Mouse (Mus musculus) kidney, adult 8-10 months (tissue): ENCODE measurements around the gene Gatad2b.
A peak's percentile ranks its signal among the peaks of the same experiment; 100 is the strongest.

Experiments
- DNase-seq, 2 experiments: peaks; one replicate each; pipeline ENCODE4 v3.0.0; 2022

Gene Gatad2b

DNA sequence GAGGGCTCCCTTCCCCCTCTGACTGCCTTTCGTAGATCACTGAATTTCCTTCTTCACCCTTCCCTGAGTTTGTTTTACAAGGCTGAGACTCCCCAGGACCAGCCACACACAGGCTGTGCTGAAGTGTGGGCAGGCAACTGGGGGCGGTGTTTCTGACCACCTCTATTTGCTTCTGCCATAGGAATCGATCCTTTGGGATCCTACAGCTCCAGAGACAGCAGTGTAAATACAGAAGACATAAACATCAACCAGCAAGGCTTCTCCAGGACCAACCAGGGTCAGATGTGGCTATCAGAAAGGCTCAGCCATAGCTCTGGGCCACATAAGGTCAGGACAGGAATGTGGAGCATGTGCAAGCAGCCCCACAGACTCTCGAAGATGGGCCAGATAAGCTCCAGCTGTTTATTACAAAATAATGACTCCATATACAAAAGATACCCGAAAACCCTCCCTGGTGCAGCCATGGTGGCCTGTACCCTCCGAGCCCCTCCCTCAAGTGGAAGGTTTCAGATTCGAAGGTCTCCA is 91.9 kb downstream of the Gatad2b start:
- peak; percentile 14 to 32 for DNase-seq

DNA sequence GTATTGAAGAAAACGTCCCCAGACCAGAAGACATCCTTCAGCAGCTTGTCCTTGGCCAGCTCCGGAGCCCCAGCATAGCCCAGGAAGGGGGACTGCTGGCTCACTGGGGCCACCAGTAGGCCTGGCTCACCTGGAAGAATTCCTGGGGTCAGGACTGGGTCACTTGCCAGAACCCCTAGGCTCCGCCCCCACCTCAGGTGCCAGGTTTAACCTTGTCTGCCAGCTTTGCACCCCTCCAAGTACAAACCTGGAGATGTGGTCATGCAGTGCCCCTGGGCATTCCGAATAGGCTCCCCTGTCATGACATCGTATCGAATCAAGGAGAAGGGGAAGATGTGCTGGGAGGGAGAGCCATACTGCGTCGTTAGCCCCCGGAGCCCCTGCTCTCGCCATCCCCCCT is 93.8 kb downstream of the Gatad2b start:
- no peak for DNase-seq

GRCm38 (mm10) chr3:90387483-90387882 is 94.5 kb downstream of the Gatad2b start:
- DNase-seq = no peak

GRCm38 (mm10) chr3:90388192-90388591 is 95.2 kb downstream of the Gatad2b start:
- DNase-seq = no peak

- peak in 1 of 2 experiments; percentile 16 for DNase-seq
Observed at GRCm38 (mm10) chr3:90388726-90389510, 95.9 kb downstream of the Gatad2b start.

GRCm38 (mm10) chr3:90389511-90390490 is 96.8 kb downstream of the Gatad2b start, which contains the start of gene Slc27a3:
Gene Slc27a3, minus strand, starts transcription at chr3:90389938.
- DNase-seq = peak in 1 of 2 experiments; percentile 32

GRCm38 (mm10) chr3:90391004-90391403 is 98.0 kb downstream of the Gatad2b start:
- DNase-seq = no peak

GRCm38 (mm10) chr3:90391941-90392340 is 99.0 kb downstream of the Gatad2b start:
- no peak for DNase-seq

DNA sequence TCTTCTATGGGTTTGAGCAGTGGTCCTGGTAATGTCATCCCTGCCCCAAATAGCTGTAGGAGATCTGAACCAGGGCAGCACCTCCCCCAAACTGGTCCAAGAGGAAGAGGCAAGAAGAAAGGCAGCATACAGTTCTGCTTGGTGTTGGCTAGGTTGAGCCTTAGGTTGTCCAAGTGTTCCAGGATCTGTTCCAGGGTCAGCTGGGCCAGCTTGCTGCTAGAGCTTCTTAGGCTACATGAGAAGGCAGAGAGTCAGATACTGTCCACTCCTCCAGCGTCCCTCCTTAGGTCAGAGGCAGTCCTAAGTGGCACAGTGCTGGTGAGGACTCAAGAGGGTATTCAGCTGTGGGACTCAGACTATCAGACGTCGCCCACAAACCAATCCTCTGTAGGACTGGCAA is 99.7 kb downstream of the Gatad2b start:
- no peak for DNase-seq

DNA sequence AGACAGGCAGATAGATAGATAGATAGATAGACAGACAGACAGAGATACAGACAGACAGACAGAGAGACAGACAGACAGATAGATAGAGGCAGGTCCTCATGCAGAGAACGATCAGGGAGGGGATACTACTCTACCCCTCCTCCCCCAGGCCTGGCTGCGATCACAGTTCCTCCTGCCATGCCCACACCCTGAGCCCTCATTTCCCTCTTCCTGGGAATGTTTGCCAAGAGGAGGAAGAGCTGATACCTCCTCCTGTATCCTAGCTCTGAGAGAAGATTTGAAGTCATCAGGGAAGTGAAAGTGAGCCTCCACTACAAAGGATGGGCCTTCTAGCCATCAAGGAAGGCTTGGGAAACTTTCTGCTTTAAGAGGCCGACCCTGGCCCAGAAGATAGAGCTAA is 102.7 kb downstream of the Gatad2b start:
- no peak for DNase-seq

- DNase-seq = no peak
Observed at GRCm38 (mm10) chr3:90400993-90401392, 108.0 kb downstream of the Gatad2b start.

DNA sequence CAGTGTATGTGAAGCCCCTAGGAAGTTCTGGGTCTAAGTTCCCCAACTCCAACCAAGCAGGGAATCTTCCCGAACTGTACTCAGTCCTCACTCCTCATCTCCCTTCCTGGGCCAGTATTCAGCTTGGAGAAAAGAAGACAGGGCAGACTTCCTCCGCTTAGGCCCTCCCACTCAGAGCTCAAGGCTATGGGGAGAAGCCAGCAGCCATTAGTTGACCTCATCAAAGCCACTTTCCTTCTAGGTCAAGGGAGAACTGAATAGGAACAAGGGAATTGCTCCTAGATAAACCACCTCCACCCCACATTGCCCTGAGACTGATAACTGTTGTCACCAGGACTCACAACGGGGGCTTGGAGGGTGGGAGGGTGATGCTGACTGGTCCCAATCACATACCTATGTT is 111.1 kb downstream of the Gatad2b start:
- no peak for DNase-seq

- DNase-seq = no peak
Observed at GRCm38 (mm10) chr3:90404609-90405008, 111.6 kb downstream of the Gatad2b start.

DNA sequence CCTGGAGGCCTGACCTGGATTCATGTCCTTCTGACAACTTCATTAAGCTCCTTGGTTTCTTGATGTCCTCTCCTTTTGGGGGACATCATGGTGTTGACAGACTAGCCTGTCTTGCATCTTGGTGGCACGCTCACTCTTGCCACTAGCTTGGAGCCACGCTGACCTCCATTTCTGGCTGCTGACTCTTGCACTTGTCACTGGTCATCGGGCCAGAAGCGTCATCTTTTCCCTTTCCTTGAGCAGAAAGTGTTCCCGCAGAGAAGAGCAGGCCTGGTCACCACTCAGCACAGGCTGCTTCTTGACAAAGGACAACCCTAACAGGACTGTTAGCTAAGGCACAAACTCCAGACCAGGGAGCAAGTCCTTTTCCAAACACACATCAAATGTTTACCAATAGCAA is 113.4 kb downstream of the Gatad2b start:
- DNase-seq = no peak

DNA sequence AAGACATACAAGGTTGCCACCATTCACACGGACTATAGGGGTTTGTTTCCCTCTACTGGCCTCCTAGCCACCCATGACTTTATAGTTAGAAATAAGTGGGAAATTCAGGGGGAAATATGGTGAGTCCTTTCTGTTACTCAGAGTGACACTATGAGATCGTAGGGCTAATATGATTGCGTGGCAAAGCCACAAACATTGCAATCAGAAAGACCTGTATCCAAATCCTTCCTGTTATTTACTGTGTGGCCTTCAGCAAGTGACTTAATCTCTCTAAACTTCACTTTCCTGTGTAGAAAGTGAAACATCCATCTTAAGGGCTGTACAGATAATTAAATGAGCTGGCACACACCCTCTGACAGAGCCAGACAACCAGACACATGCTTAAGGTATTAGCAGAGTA is 115.7 kb downstream of the Gatad2b start:
- DNase-seq = no peak

DNA sequence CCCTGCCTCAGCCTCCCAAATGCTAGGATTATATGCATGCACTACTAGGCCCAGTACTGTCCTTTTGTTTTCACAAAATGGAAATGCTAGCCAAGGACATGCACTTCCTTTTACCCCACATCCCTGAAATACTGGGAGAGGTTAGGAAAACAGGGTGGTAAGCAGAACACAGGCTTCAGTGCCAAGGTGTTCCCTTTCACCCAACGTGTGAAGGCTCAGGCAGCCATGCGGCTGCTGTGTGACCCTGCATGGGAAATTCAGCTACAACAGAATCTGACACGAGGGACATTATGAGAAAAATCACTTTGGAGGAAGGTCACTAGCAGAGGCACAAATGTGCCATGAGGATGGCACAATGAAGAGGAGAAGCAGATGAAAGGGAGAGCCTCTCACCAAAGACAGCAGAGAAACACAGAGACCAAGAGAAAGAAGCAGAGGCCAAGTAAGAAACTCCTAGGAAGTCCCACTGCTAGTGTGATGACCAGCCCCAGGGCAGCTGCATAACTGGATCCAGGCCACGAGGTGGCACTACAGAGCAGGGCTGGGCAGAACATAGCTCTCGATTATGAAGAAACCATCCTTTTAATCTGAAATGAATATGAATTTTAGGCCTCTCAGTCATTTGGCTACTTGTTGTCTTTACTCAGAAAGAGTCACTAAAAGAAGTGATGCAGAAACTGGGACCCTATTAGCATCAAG is 119.5 kb downstream of the Gatad2b start:
- peak; percentile 51 to 67 for DNase-seq

DNA sequence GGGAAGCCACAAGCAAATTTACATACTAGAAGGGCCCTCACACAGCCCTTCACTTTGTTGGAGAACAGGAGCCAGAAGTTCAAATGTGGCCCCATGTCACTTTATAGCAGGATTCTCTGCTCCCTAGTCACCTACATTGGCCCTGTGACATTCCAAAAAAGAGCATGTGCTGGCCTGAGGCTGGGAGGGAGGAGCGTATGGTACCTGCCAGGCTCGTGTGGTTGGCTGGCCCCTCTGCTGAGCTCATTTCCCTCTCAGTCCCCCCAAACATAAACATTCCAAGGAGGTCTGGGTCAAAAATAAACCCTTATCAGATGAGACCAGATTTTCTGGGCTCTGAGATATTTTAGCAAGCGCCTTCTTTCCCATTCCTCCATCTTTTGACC is 120.0 kb downstream of the Gatad2b start:
- DNase-seq = no peak
